Mouse (Mus musculus): Measurements from ENCODE around the gene Gm20431.
"Not testable (repeated sequence)": the region's sequence is repeated elsewhere in the genome, so short reads cannot be mapped to it uniquely, and the experiment has no call there.

Gene Gm20431

GRCm38 (mm10) chr2:167659177-167659846, 2.0 kb downstream of the Gm20431 start:
- DNase-seq = no peak

- DNase-seq = no peak
Observed at GRCm38 (mm10) chr2:167658712-167659111, 2.6 kb downstream of the Gm20431 start.

- no peak for DNase-seq
Observed at GRCm38 (mm10) chr2:167657973-167658372, 3.3 kb downstream of the Gm20431 start.

- peak; percentile 78 for DNase-seq
Observed at GRCm38 (mm10) chr2:167656629-167657478, 4.4 kb downstream of the Gm20431 start.

- DNase-seq = no peak
Observed at GRCm38 (mm10) chr2:167654911-167655600, 6.2 kb downstream of the Gm20431 start.

GRCm38 (mm10) chr2:167652694-167653093, 8.6 kb downstream of the Gm20431 start:
- DNase-seq = no peak

GRCm38 (mm10) chr2:167651622-167652021, 9.7 kb downstream of the Gm20431 start:
- peak; percentile 76 for DNase-seq

GRCm38 (mm10) chr2:167649290-167650032, 11.8 kb downstream of the Gm20431 start:
- no peak for DNase-seq

GRCm38 (mm10) chr2:167646411-167646810, 14.9 kb downstream of the Gm20431 start:
- no peak for DNase-seq

- not testable (repeated sequence) for DNase-seq
Observed at GRCm38 (mm10) chr2:167643356-167644052, 17.8 kb downstream of the Gm20431 start.

- no peak for DNase-seq
Observed at GRCm38 (mm10) chr2:167642164-167642563, 19.1 kb downstream of the Gm20431 start.

GRCm38 (mm10) chr2:167641337-167641736, 20.0 kb downstream of the Gm20431 start:
- no peak for DNase-seq

GRCm38 (mm10) chr2:167640279-167640678, 21.0 kb downstream of the Gm20431 start:
- no peak for DNase-seq

- DNase-seq = no peak
Observed at GRCm38 (mm10) chr2:167634865-167635512, 26.3 kb downstream of the Gm20431 start.

- peak; percentile 99 for DNase-seq
Observed at GRCm38 (mm10) chr2:167634338-167634770, 26.9 kb downstream of the Gm20431 start.

- no peak for DNase-seq
Observed at GRCm38 (mm10) chr2:167633537-167633872, 27.8 kb downstream of the Gm20431 start.

- DNase-seq = no peak
Observed at GRCm38 (mm10) chr2:167632731-167633536, 28.4 kb downstream of the Gm20431 start.

GRCm38 (mm10) chr2:167631591-167632448, 29.5 kb downstream of the Gm20431 start, which contains the start of gene Ube2v1:
Ube2v1 (minus strand) TSS chr2:167632095.
- DNase-seq = peak; percentile 97

GRCm38 (mm10) chr2:167631181-167631590, 30.1 kb downstream of the Gm20431 start:
- no peak for DNase-seq

GRCm38 (mm10) chr2:167630421-167630820, 30.9 kb downstream of the Gm20431 start:
- DNase-seq = no peak
